Mouse (Mus musculus) bone marrow macrophage, adult 2 months (primary cell): Measurements from ENCODE around the gene Mms19. TPM values are rescaled to one million over a fixed set of nuclear protein-coding genes. Genes with fewer than 3 reads are reported as not detected.
A peak's percentile ranks its signal among the peaks of the same experiment; 100 is the strongest.

Source experiments
- H3K27ac ChIP-seq: 2 replicates; pipeline ENCODE4 v1.5.1; 2012; ENCODE audit warnings: low read depth, low read length; ENCODE audit not compliant: insufficient read depth
- H3K4me1 ChIP-seq: 2 replicates; pipeline ENCODE4 v1.6.1; 2012; ENCODE audit warnings: low read length; ENCODE audit not compliant: control insufficient read depth, insufficient read depth
- H3K4me3 ChIP-seq: 2 replicates; pipeline ENCODE4 v1.5.1; 2012; ENCODE audit warnings: mild to moderate bottlenecking, low read length, moderate library complexity; ENCODE audit not compliant: insufficient read depth
- CTCF ChIP-seq: IDR thresholded peaks from 2 replicates; pipeline ENCODE4 v1.5.1; 2012; ENCODE audit warnings: low read depth, mild to moderate bottlenecking, low read length, moderate library complexity
- POLR2A ChIP-seq: IDR thresholded peaks from 2 replicates; pipeline ENCODE4 v1.6.1; 2012; ENCODE audit warnings: mild to moderate bottlenecking, low read depth, low read length, borderline replicate concordance
- polyA plus RNA-seq: library from polyadenylated mRNA; stranded (reverse); fragments of >200 nt; gene quantifications from 2 replicates; pipeline ENCODE4 v1.2.4, GENCODE M21; 2012; ENCODE audit not compliant: missing spikeins, insufficient read depth, insufficient read length

Gene Mms19
- polyA plus RNA-seq, 1 experiment, result 57.0 TPM

- Histone ChIP-seq H3K4me1 (no peaks in the 10 kb centered on the region), H3K4me3 (no peak overlapping the region), H3K27ac (no peak overlapping the region)
- TF ChIP-seq POLR2A, result no peak
- TF ChIP-seq CTCF, result no peak
These were observed 37.1 kb downstream of the Mms19 start for GRCm38 (mm10) chr19:41943841-41944240.

- TF ChIP-seq POLR2A (no peak), CTCF (no peak)
- Histone ChIP-seq H3K4me3 (no peak overlapping the region), H3K27ac (no peak overlapping the region)
These were observed 42.4 kb downstream of the Mms19 start for GRCm38 (mm10) chr19:41938539-41938938.

GRCm38 (mm10) chr19:41935921-41936320 lies 45.0 kb downstream of the Mms19 start:
- no peak overlapping the region for H3K27ac ChIP-seq
- H3K4me1 ChIP-seq, result peaks cover 10% of the 10 kb centered on the region
- no peak overlapping the region for H3K4me3 ChIP-seq
- TF ChIP-seq CTCF, result no peak

More at GRCm38 (mm10) chr19:41938539-41938938, 42.4 kb downstream of the Mms19 start:
- peaks cover 5% of the 10 kb centered on the region for H3K4me1 ChIP-seq

GRCm38 (mm10) chr19:41934124-41934523 lies 46.8 kb downstream of the Mms19 start:
- peaks cover 10% of the 10 kb centered on the region for H3K4me1 ChIP-seq
- H3K4me3 ChIP-seq, result peak overlapping the region; percentile 82
- H3K27ac ChIP-seq, result no peak overlapping the region
- TF ChIP-seq CTCF (no peak), POLR2A (no peak)

GRCm38 (mm10) chr19:41933179-41934086 lies 47.5 kb downstream of the Mms19 start, which contains the start of the genes Exosc1 and Zdhhc16:
TSS of gene Exosc1 (minus strand) at chr19:41933423.
TSS of gene Zdhhc16 (plus strand) at chr19:41933480.
- Histone ChIP-seq H3K4me3 (peak within 1 kb of the TSS; percentile 85), H3K27ac (peak within 1 kb of the TSS; percentile 24), H3K4me1 (peaks cover 10% of the 10 kb centered on the region)
- TF ChIP-seq POLR2A, result no peak
- no peak for TF ChIP-seq CTCF

GRCm38 (mm10) chr19:41932686-41933085 lies 48.3 kb downstream of the Mms19 start:
- TF ChIP-seq CTCF, result no peak
- TF ChIP-seq POLR2A, result no peak
- Histone ChIP-seq H3K4me3 (peak overlapping the region; percentile 85), H3K4me1 (peaks cover 10% of the 10 kb centered on the region), H3K27ac (peak overlapping the region; percentile 24)

GRCm38 (mm10) chr19:41920412-41921067 lies 60.4 kb downstream of the Mms19 start:
- no peak overlapping the region for H3K4me3 ChIP-seq
- peaks cover 15% of the 10 kb centered on the region for H3K4me1 ChIP-seq
- no peak for TF ChIP-seq CTCF
- no peak for TF ChIP-seq POLR2A
- H3K27ac ChIP-seq, result no peak overlapping the region

GRCm38 (mm10) chr19:41919471-41919870 lies 61.5 kb downstream of the Mms19 start:
- Histone ChIP-seq H3K4me3 (no peak overlapping the region), H3K27ac (no peak overlapping the region), H3K4me1 (peaks cover 22% of the 10 kb centered on the region)
- TF ChIP-seq POLR2A, result no peak
- no peak for TF ChIP-seq CTCF

- Histone ChIP-seq H3K4me3 (no peak overlapping the region), H3K27ac (peak overlapping the region; percentile 60), H3K4me1 (peaks cover 22% of the 10 kb centered on the region)
- TF ChIP-seq POLR2A (no peak), CTCF (no peak)
These were observed 64.1 kb downstream of the Mms19 start for GRCm38 (mm10) chr19:41916853-41917252.

GRCm38 (mm10) chr19:41915294-41915693 lies 65.7 kb downstream of the Mms19 start:
- no peak overlapping the region for H3K4me3 ChIP-seq
- peaks cover 25% of the 10 kb centered on the region for H3K4me1 ChIP-seq
- H3K27ac ChIP-seq, result peak overlapping the region; percentile 9; the same call in 1 of the 2 replicates
- TF ChIP-seq CTCF (no peak), POLR2A (no peak)

- peaks cover 25% of the 10 kb centered on the region for H3K4me1 ChIP-seq
- H3K4me3 ChIP-seq, result peak overlapping the region; percentile 87; the same call in 1 of the 2 replicates
These were observed 66.4 kb downstream of the Mms19 start for GRCm38 (mm10) chr19:41914592-41914882.

More at GRCm38 (mm10) chr19:41914592-41914882, 66.4 kb downstream of the Mms19 start:
- peak overlapping the region; percentile 75 for H3K27ac ChIP-seq
